Mouse (Mus musculus): ENCODE results near the gene Hsp90ab1. TPM values are rescaled to one million over a fixed set of nuclear protein-coding genes. Genes with fewer than 3 reads are reported as not detected.

Gene Hsp90ab1
- total RNA-seq, 2 experiments from 2014 or later, result 1,565 to 1,601 TPM

GRCm38 (mm10) chr17:45597787-45598186 is 24.7 kb upstream of the Hsp90ab1 start:
- intact Hi-C loops (cut with DNase I), result loop anchor here (5.0 to 10.0 kb wide), 2 partner anchors 35 to 557 kb away; partner anchors contain the start of gene Mad2l1bp
- no peak for DNase-seq (ENCODE audit: low spot score in 2 of 2)

DNA sequence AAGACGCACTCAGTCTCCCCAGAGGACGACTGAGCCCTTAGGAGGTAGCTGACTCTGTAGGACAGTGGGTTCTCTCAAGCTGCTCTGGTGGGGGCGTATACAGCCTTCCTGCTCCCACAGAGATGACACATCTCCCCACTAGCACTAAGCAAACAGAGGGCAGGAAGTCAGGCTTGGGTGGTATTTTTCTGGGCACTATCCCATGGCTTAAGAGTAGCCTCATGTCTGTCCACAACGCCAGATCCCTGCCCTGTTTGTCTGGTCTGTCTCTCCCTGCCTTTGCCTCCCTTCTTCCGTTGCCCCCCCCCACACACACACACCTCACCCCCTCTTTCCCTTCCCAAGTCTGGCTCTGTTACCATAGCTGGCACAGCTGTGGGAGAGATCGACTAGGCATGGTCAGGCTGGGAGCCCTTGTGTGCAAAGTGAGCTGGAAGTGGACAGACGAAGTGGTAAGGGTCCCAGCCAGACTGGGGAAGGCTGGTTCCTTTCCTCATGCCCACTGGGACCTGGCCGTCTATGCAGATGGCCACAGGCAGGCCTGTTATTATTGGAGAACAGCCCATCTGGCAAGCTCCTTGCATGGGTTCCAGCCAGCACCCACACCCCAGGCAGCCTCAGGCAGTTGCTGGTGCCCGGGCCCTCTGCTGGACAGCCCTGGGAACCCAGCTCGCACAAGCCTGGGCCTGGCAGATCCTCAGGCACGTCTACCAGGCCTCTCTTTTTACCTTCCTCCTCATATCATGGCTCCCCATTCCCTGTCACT is 23.7 kb upstream of the Hsp90ab1 start:
- peak in 1 of 2 experiments; percentile 69 for DNase-seq (ENCODE audit: low spot score in 2 of 2)
- intact Hi-C loops (cut with DNase I), result loop anchor here (5.0 to 10.0 kb wide), 2 partner anchors 35 to 558 kb away; partner anchors contain the start of gene Mad2l1bp

GRCm38 (mm10) chr17:45595736-45596390 is 22.8 kb upstream of the Hsp90ab1 start:
- no peak for DNase-seq (ENCODE audit: low spot score in 2 of 2)
- intact Hi-C loops (cut with DNase I), result loop anchor here (5.0 to 10.0 kb wide), 2 partner anchors 36 to 559 kb away; partner anchors contain the start of gene Mad2l1bp

GRCm38 (mm10) chr17:45594881-45595735 is 22.0 kb upstream of the Hsp90ab1 start:
- intact Hi-C loops (cut with DNase I), result loop anchor here (5.0 to 10.0 kb wide), 2 partner anchors 37 to 560 kb away; partner anchors contain the start of gene Mad2l1bp
- DNase-seq (ENCODE audit: low spot score in 2 of 2), result peak in 1 of 2 experiments; percentile 54

GRCm38 (mm10) chr17:45594195-45594594 is 21.1 kb upstream of the Hsp90ab1 start:
- intact Hi-C loops (cut with DNase I), result loop anchor here (10.0 kb wide), 1 partner anchor 561 kb away; the partner anchor contains the start of gene Mad2l1bp

DNA sequence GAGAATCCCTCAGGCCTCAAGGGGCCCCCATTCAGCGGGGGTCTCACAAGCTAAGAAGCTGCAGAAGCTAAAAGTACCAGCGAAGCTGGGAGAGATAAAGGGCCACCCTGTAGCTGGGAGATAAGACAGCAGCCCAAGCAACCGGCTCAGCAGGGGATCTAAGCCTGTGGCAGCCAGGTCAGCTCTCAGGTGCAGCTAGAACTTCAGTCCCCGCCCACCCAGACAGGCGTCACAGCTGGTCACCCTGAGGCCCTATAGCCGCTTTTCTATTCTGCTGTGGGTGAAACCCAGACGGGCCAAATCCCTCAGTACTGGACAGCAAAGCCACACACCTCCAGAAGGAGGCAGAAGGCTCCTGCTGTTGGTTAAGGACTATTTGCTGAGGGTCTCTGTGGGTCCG is 20.4 kb upstream of the Hsp90ab1 start:
- DNase-seq (ENCODE audit: low spot score in 2 of 2), result no peak
- intact Hi-C loops (cut with DNase I), result loop anchor here (10.0 kb wide), 1 partner anchor 561 kb away; the partner anchor contains the start of gene Mad2l1bp

More at GRCm38 (mm10) chr17:45594195-45594594, 21.1 kb upstream of the Hsp90ab1 start:
- DNase-seq (ENCODE audit: low spot score in 2 of 2), result no peak

DNA sequence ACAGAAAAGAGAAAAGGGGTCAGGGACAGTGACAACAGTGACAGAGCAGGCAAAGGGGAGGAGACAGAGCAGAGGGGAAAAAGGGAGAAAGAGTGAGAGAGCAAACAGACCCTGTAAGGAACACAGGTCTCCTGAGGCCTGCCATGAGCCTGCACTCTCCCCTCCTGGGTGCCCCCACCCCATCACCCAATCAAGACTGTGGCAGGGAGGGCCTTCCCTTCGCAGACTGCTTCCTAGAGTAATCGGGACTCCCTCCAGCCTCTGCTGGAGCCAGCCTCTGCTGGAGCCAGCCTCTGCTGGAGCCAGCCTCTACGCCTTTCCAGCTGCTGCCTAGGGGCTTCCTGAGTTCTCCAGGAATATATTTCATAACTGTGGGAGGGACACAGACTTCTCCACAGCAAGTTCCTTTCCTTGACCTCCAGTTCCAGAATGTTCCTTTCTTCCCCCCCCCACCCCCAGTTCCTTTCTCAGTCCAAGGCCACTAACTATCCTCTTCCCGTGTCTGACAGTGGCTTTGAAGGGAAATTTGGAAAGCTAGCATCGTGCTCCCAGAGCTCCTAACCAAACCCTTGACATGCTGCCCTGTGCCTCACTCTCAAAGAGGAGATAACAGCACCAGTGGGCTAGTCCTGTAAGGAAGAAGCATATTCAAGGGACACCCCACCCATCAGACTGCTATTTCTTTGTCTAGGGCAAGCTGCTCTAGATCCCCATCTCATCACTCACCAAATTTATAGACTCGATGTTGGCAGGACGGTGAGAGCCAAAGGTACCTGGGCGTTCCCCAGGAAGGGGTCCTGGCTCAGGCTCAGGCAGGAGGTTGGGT is 19.7 kb upstream of the Hsp90ab1 start:
- no peak for DNase-seq (ENCODE audit: low spot score in 2 of 2)
- intact Hi-C loops (cut with DNase I), result loop anchor here (10.0 kb wide), 1 partner anchor 562 kb away; the partner anchor contains the start of gene Mad2l1bp

- DNase-seq (ENCODE audit: low spot score in 2 of 2), result no peak
- intact Hi-C loops (cut with DNase I), result loop anchor here (10.0 kb wide), 1 partner anchor 563 kb away; the partner anchor contains the start of gene Mad2l1bp
Observed at GRCm38 (mm10) chr17:45591701-45592605, 18.9 kb upstream of the Hsp90ab1 start.

GRCm38 (mm10) chr17:45590410-45590809 is 17.3 kb upstream of the Hsp90ab1 start:
- intact Hi-C loops (cut with DNase I), result loop anchor here (10.0 kb wide), 1 partner anchor 564 kb away; the partner anchor contains the start of gene Mad2l1bp
- DNase-seq (ENCODE audit: low spot score in 2 of 2), result no peak

DNA sequence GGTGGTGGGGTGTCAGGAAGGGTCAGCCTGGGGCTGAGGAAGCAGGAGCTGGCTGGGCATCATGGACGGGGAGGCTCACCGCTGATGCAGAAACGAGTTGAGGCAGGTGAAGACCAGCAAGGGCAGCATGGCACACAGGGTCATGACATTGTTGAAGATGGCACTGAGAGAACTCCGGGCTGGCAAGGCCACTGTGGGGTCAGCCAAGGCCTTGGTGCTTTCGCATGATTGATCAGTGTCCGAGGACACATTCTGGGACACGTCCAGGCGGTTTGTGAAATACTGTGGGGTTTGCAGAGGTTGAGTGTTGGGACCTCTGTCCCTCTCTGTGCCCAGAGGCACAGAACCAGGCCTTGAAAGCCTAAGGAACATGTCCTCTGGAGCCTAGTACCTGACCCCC is 16.8 kb upstream of the Hsp90ab1 start:
- intact Hi-C loops (cut with DNase I), result loop anchor here (10.0 kb wide), 1 partner anchor 565 kb away; the partner anchor contains the start of gene Mad2l1bp
- no peak for DNase-seq (ENCODE audit: low spot score in 2 of 2)

DNA sequence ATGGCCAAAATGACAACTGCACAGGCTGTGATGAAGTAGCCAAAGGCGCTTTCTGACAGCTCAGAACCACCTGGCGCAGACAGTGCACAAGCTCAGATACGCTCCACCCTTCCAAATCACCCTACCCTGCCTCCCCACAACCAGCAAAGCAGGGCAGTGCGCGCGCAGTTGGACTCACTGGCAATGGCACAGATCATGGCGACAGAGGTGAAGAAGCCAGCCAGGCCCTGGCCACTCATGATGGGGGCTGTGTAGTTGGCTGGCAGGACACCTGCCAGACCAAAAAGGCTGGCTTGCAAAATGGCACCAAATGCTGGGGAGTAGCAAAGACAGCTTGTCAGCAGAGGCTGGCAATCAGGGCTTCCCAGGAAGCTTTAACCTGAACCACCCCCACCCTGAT is 16.2 kb upstream of the Hsp90ab1 start:
- intact Hi-C loops (cut with DNase I), result no loop called here
- no peak for DNase-seq (ENCODE audit: low spot score in 2 of 2)

DNA sequence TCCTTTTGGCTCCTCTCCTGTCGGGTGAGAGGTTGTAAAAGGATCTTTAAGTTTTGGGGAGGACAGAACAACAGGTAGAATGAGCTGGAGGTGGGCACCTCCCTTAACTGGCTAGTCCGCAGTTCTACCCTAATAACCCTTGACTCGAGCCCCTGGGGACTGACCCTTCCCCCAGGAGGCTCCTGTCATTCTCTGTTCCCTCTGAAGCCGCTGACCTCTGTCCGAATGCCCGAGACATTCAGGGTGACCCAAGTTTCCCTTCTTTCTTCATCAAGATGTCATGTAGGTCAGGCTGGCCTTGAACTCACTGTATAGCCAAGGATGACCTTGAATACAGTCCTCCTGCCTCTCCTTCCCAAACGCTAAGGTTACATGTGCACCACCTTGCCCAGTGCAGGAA is 15.3 kb upstream of the Hsp90ab1 start:
- intact Hi-C loops (cut with DNase I), result no loop called here
- no peak for DNase-seq (ENCODE audit: low spot score in 2 of 2)

- intact Hi-C loops (cut with DNase I), result no loop called here
Observed at GRCm38 (mm10) chr17:45586449-45586837, 13.4 kb upstream of the Hsp90ab1 start.

DNA sequence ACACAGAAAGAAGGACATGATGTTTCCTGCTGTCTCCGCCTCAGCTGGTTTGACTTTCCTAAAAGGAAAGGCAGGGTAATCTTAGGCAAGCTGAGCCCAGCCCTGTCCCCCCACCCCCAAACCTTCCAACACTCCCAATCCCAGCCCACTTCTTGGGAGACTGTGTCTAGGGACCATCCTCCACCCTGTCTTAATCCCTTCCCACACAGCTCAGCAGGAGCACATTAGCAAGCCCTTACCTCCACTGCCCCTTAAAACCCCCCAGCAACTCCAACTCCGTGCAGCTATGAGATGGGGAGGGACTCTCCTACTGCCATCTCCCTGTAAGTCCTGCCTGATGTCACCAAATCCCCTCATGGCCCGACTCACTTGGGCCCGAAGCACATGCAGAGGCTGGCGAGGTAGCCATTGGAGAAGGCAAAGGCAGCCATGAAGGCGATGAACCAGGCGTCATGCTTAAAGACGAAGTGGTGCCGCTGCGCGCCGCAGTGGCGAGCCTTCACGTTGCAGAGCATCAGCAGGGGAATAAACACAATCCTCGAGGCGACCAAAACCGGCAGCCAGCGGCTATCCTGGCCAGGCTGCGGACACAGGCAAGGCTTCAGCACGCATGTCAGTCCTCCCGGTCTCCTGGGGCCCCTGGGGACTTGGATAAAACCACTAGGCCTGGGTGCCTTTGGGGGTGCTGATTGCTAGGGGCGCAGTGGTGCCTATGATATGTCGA is 12.8 kb upstream of the Hsp90ab1 start:
- intact Hi-C loops (cut with DNase I), result no loop called here
- DNase-seq (ENCODE audit: low spot score in 2 of 2), result no peak

More at GRCm38 (mm10) chr17:45586449-45586837, 13.4 kb upstream of the Hsp90ab1 start:
- no peak for DNase-seq (ENCODE audit: low spot score in 2 of 2)

- peak; percentile 70 to 74 for DNase-seq (ENCODE audit: low spot score in 2 of 2)
- intact Hi-C loops (cut with DNase I), result loop anchor here (1.0 to 5.0 kb wide), 2 partner anchors 41 to 137 kb away; no protein-coding TSS in a partner anchor
Observed at GRCm38 (mm10) chr17:45584939-45585678, 12.0 kb upstream of the Hsp90ab1 start.
